Mouse (Mus musculus) forebrain, embryonic 13.5 days (tissue): ENCODE measurements at regions not wholly inside any gene's neighbourhood (a gene's known extent, or its start where the extent isn't known, plus 50 kb on each side); places are given as distances from the start of the nearest gene placed in this dataset.

Source experiments
- ATAC-seq: fragments of 200-750 bp; cut with Nextera tagmentation; 2 replicates; pipeline ENCODE4 v1.8.0; 2017
- H3K27ac ChIP-seq: fragments of 300-500 bp; sonication (generic); 2 replicates; pipeline ENCODE4 v1.5.1; 2015; ENCODE audit warnings: inconsistent platforms, mild to moderate bottlenecking, moderate library complexity
- H3K27me3 ChIP-seq: fragments of 300-500 bp; sonication (generic); 2 replicates; pipeline ENCODE4 v1.6.1; 2015; ENCODE audit warnings: mild to moderate bottlenecking, inconsistent platforms
- H3K36me3 ChIP-seq: fragments of 300-500 bp; sonication (generic); 2 replicates; pipeline ENCODE4 v1.6.1; 2015; ENCODE audit warnings: mild to moderate bottlenecking, inconsistent platforms; ENCODE audit not compliant: poor library complexity, severe bottlenecking
- H3K4me1 ChIP-seq: fragments of 300-500 bp; sonication (generic); 2 replicates; pipeline ENCODE4 v1.6.1; 2015; ENCODE audit warnings: inconsistent platforms
- H3K4me2 ChIP-seq: fragments of 300-500 bp; sonication (generic); 2 replicates; pipeline ENCODE4 v1.6.1; 2015; ENCODE audit warnings: inconsistent platforms, mild to moderate bottlenecking, moderate library complexity
- H3K4me3 ChIP-seq: fragments of 300-500 bp; sonication (generic); 2 replicates; pipeline ENCODE4 v1.5.1; 2015; ENCODE audit warnings: mild to moderate bottlenecking, inconsistent platforms
- H3K9ac ChIP-seq: fragments of 300-500 bp; sonication (generic); 2 replicates; pipeline ENCODE4 v1.6.1; 2015; ENCODE audit warnings: mild to moderate bottlenecking, inconsistent platforms
- H3K9me3 ChIP-seq: fragments of 300-500 bp; sonication (generic); replicated peaks from 2 replicates; pipeline ENCODE4 v1.6.1; 2016; ENCODE audit warnings: inconsistent platforms
- WGBS: fragments of 180-500 bp; shearing (Covaris S2); methylation state at CpG from one replicate; pipeline ENCODE4 v1.1.7; 2015; 5-methylcytosine and 5-hydroxymethylcytosine counted together

GRCm38 (mm10) chr12:33593685-33594084, 164.2 kb downstream of the Twistnb start:
- 77% methylated on average over 4 of the region's 4 CpGs for WGBS
- Histone ChIP-seq H3K4me2 (no peak overlapping the region), H3K9ac (no peak overlapping the region), H3K27me3 (no peaks in the 10 kb centered on the region), H3K4me1 (0 out of 2 replicates have a peak, but pooled peaks cover 6% of the 10 kb centered on the region), H3K4me3 (no peak overlapping the region), H3K36me3 (no peaks in the 10 kb centered on the region), H3K27ac (no peak overlapping the region), H3K9me3 (no peaks in the 10 kb centered on the region)
- ATAC-seq: no peak

GRCm38 (mm10) chr12:33605393-33605792, 176.0 kb downstream of the Twistnb start:
- Histone ChIP-seq H3K27me3 (no peaks in the 10 kb centered on the region), H3K4me2 (no peak overlapping the region), H3K4me1 (no peaks in the 10 kb centered on the region), H3K9me3 (no peaks in the 10 kb centered on the region), H3K27ac (no peak overlapping the region), H3K9ac (no peak overlapping the region), H3K4me3 (no peak overlapping the region), H3K36me3 (no peaks in the 10 kb centered on the region)
- no peak for ATAC-seq
- WGBS: 59% methylated on average over 4 of the region's 4 CpGs

GRCm38 (mm10) chr12:33607811-33608602, 178.6 kb downstream of the Twistnb start:
- Histone ChIP-seq H3K4me1 (no peaks in the 10 kb centered on the region), H3K36me3 (no peaks in the 10 kb centered on the region), H3K27me3 (no peaks in the 10 kb centered on the region), H3K27ac (no peak overlapping the region), H3K4me2 (no peak overlapping the region), H3K9me3 (no peaks in the 10 kb centered on the region), H3K4me3 (no peak overlapping the region), H3K9ac (no peak overlapping the region)
- 75% methylated on average over 7 of the region's 7 CpGs for WGBS
- ATAC-seq: no peak

- Histone ChIP-seq H3K9ac (no peak overlapping the region), H3K4me3 (no peak overlapping the region), H3K27ac (no peak overlapping the region), H3K4me2 (no peak overlapping the region), H3K27me3 (no peaks in the 10 kb centered on the region), H3K9me3 (no peaks in the 10 kb centered on the region), H3K36me3 (no peaks in the 10 kb centered on the region), H3K4me1 (no peaks in the 10 kb centered on the region)
- WGBS: 79% methylated on average over 3 of the region's 3 CpGs
- ATAC-seq: no peak
Observed at GRCm38 (mm10) chr12:33612378-33612777, 182.9 kb downstream of the Twistnb start.

- H3K9me3 ChIP-seq: no peaks in the 10 kb centered on the region
- H3K9ac ChIP-seq: no peak overlapping the region
- no peaks in the 10 kb centered on the region for H3K4me1 ChIP-seq
- H3K4me3 ChIP-seq: no peak overlapping the region
- no peak overlapping the region for H3K4me2 ChIP-seq
- no peak for ATAC-seq
- WGBS: 93% methylated on average over 4 of the region's 4 CpGs
- H3K36me3 ChIP-seq: no peaks in the 10 kb centered on the region
- no peak overlapping the region for H3K27ac ChIP-seq
- H3K27me3 ChIP-seq: no peaks in the 10 kb centered on the region
Observed at GRCm38 (mm10) chr12:33620391-33620790, 191.0 kb downstream of the Twistnb start.

GRCm38 (mm10) chr12:33626092-33626882, 196.9 kb downstream of the Twistnb start:
- Histone ChIP-seq H3K4me1 (no peaks in the 10 kb centered on the region), H3K27ac (no peak overlapping the region), H3K9me3 (no peaks in the 10 kb centered on the region), H3K36me3 (no peaks in the 10 kb centered on the region), H3K4me2 (no peak overlapping the region), H3K4me3 (no peak overlapping the region), H3K9ac (no peak overlapping the region), H3K27me3 (no peaks in the 10 kb centered on the region)
- ATAC-seq: no peak
- WGBS: 74% methylated on average over 4 of the region's 4 CpGs

GRCm38 (mm10) chr12:33652597-33652996, 223.2 kb downstream of the Twistnb start:
- Histone ChIP-seq H3K4me1 (peaks cover 5% of the 10 kb centered on the region), H3K27ac (no peak overlapping the region), H3K4me2 (no peak overlapping the region), H3K9me3 (no peaks in the 10 kb centered on the region), H3K9ac (no peak overlapping the region), H3K27me3 (no peaks in the 10 kb centered on the region), H3K36me3 (no peaks in the 10 kb centered on the region), H3K4me3 (no peak overlapping the region)
- WGBS: 84% methylated on average over 1 of the region's 1 CpGs
- no peak for ATAC-seq

GRCm38 (mm10) chr12:33675508-33675907, 246.1 kb downstream of the Twistnb start:
- no peak overlapping the region for H3K4me3 ChIP-seq
- no peak overlapping the region for H3K27ac ChIP-seq
- peak; percentile 69; the same call in 1 of the 2 replicates for ATAC-seq
- 81% methylated on average over 6 of the region's 6 CpGs for WGBS
- no peaks in the 10 kb centered on the region for H3K4me1 ChIP-seq
- no peak overlapping the region for H3K4me2 ChIP-seq
- H3K27me3 ChIP-seq: no peaks in the 10 kb centered on the region
- no peaks in the 10 kb centered on the region for H3K9me3 ChIP-seq
- no peaks in the 10 kb centered on the region for H3K36me3 ChIP-seq
- no peak overlapping the region for H3K9ac ChIP-seq

GRCm38 (mm10) chr12:33692870-33693269, 235.4 kb upstream of the Ferd3l start:
- no peaks in the 10 kb centered on the region for H3K9me3 ChIP-seq
- 87% methylated on average over 3 of the region's 3 CpGs for WGBS
- ATAC-seq: no peak

GRCm38 (mm10) chr12:33714392-33714791, 213.8 kb upstream of the Ferd3l start:
- no peak overlapping the region for H3K27ac ChIP-seq
- WGBS: 92% methylated on average over 3 of the region's 3 CpGs
- H3K4me1 ChIP-seq: peaks cover 12% of the 10 kb centered on the region
- H3K9me3 ChIP-seq: no peaks in the 10 kb centered on the region
- no peak overlapping the region for H3K4me3 ChIP-seq
- no peak overlapping the region for H3K4me2 ChIP-seq
- no peak for ATAC-seq
- H3K36me3 ChIP-seq: no peaks in the 10 kb centered on the region
- H3K9ac ChIP-seq: no peak overlapping the region
- no peaks in the 10 kb centered on the region for H3K27me3 ChIP-seq

More at GRCm38 (mm10) chr12:33692870-33693269, 235.4 kb upstream of the Ferd3l start:
- no peaks in the 10 kb centered on the region for H3K27me3 ChIP-seq
- H3K4me2 ChIP-seq: no peak overlapping the region
- no peaks in the 10 kb centered on the region for H3K4me1 ChIP-seq
- H3K27ac ChIP-seq: no peak overlapping the region
- H3K9ac ChIP-seq: no peak overlapping the region
- H3K36me3 ChIP-seq: no peaks in the 10 kb centered on the region
- no peak overlapping the region for H3K4me3 ChIP-seq

- no peak overlapping the region for H3K9ac ChIP-seq
- H3K9me3 ChIP-seq: no peaks in the 10 kb centered on the region
- H3K4me2 ChIP-seq: no peak overlapping the region
- H3K4me1 ChIP-seq: peaks cover 12% of the 10 kb centered on the region
- ATAC-seq: no peak
- WGBS: 89% methylated on average over 2 of the region's 2 CpGs
- no peaks in the 10 kb centered on the region for H3K36me3 ChIP-seq
- H3K27me3 ChIP-seq: no peaks in the 10 kb centered on the region
- no peak overlapping the region for H3K27ac ChIP-seq
- H3K4me3 ChIP-seq: no peak overlapping the region
Observed at GRCm38 (mm10) chr12:33715997-33716396, 212.2 kb upstream of the Ferd3l start.

GRCm38 (mm10) chr12:33717053-33717452, 211.2 kb upstream of the Ferd3l start:
- WGBS: 15% methylated on average over 4 of the region's 4 CpGs
- H3K4me3 ChIP-seq: no peak overlapping the region
- H3K9ac ChIP-seq: no peak overlapping the region
- ATAC-seq: peak; percentile 57; the same call in 1 of the 2 replicates
- peaks cover 12% of the 10 kb centered on the region for H3K4me1 ChIP-seq
- no peaks in the 10 kb centered on the region for H3K36me3 ChIP-seq
- H3K4me2 ChIP-seq: no peak overlapping the region
- H3K9me3 ChIP-seq: no peaks in the 10 kb centered on the region
- no peaks in the 10 kb centered on the region for H3K27me3 ChIP-seq
- no peak overlapping the region for H3K27ac ChIP-seq
